Mouse (Mus musculus) G1E (cell line): ENCODE results near the gene Map1s.

Source experiments
- CTCF ChIP-seq: IDR thresholded peaks from 2 replicates; pipeline ENCODE4 v1.5.1; 2012; ENCODE audit warnings: low read depth, low read length, inconsistent platforms, mixed read lengths
- GATA1 ChIP-seq: IDR thresholded peaks from 2 replicates; pipeline ENCODE4 v1.6.1; 2012; ENCODE audit warnings: borderline replicate concordance, low read length, inconsistent platforms, mixed read lengths
- GATA2 ChIP-seq: IDR thresholded peaks from 2 replicates; pipeline ENCODE4 v1.6.1; 2012; ENCODE audit warnings: low read depth, low read length, inconsistent platforms, borderline replicate concordance
- POLR2AphosphoS5 ChIP-seq: IDR thresholded peaks from 2 replicates; pipeline ENCODE4 v1.6.1; 2012; ENCODE audit warnings: low read depth, low read length, inconsistent platforms; ENCODE audit not compliant: insufficient replicate concordance
- TAL1 ChIP-seq: conservative IDR thresholded peaks from 2 replicates; pipeline ENCODE4 v1.6.1; 2012; ENCODE audit warnings: low read depth, low read length, inconsistent platforms, mixed read lengths

DNA sequence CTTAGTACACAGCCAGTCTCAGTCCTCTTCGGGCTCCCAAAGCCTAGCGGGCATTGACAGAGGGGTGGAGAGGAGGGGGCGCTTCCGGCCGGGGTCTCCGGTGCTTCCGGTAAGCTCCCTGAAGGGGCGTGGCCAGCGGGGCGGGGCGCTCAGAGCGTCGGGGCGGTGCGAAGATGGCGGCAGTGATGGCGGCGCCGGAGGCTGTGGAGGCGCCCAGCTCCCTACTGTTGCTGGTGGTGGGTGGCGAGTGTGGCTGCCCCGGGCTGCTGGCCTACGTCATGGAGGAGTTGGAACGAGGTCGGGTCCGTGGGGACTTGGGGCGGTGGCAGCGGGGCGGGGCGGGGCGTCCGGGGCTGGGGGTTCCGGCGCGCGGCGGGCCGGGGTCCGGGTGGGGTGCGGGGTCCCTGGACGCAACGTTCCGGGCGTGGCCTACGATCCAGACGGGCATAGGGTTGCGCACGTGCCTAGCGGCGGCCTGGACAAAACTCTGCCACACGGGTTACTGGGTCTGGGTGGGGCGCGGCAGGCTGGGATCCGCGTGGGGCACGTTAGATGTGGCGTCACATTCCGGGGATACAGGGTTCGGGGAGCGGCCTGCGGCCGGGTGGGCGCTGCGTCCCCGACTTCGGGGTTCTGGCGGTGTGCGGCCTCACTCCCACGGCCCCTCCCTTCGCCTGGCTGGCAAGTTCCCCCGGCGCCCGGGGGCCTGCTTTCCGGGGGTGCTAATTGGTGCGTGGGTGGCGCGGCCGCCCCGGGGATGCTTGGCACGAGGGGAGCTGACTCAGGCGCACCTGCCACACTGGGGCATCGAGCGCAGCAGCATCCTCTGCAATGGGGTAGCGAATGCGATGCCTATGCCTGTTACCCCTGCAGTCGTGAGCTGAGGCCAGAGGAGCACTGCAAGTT lies at the start of gene Map1s:
- TF ChIP-seq GATA2, result no peak
- TF ChIP-seq CTCF, result no peak
- TF ChIP-seq GATA1, result no peak
- TF ChIP-seq TAL1, result no peak
- TF ChIP-seq POLR2AphosphoS5, result no peak
